Mouse (Mus musculus): ENCODE results near the gene Mfsd13b. TPM values are rescaled to one million over a fixed set of nuclear protein-coding genes. Genes with fewer than 3 reads are reported as not detected.
"Not testable (repeated sequence)": the region's sequence is repeated elsewhere in the genome, so short reads cannot be mapped to it uniquely, and the experiment has no call there.

Gene Mfsd13b
- polyA plus RNA-seq, 2 experiments: 0.04 TPM; not detected in 1

DNA sequence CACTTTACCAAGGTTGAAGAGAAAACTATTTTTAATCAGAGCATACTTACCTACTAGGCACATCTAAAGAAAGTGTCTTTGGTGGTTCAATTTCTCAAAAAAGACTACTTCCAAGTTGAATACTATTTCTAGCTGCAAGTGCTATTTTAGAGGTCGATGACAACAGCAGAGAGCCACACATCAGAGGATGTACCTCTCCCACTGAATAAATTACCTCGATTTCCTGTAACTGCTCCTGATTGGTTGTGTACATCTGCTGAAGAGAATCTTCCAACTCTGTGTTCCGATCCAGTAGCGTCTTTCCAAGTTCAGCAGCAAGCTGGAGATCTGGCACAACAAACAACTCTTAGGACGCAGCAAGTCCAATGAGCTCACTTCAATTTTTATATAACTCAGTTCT, 12.2 kb upstream of the Mfsd13b start:
- Histone ChIP-seq H3K4me2 (ENCODE audit: low read depth) (peak overlapping the region; percentile 81), H3K9me3 (ENCODE audit: control insufficient read depth, low read length) (no peaks in the 10 kb centered on the region), H3K9ac (replicated peaks) (no peak overlapping the region), H3K27me3 (ENCODE audit: control insufficient read depth, insufficient read depth, low read length) (no peaks in the 10 kb centered on the region), H3K4me3 (ENCODE audit: insufficient read depth in 1 of 2, low read depth in 2 of 2, low read length in 2 of 2) (no peak overlapping the region), H3K4me1 (replicated peaks; ENCODE audit: control insufficient read depth in 2 of 2, insufficient read depth in 2 of 2, low read length in 1 of 2) (peaks cover 54 to 57% of the 10 kb centered on the region in 2 experiments), H3K36me3 (replicated peaks; ENCODE audit: control insufficient read depth, insufficient read depth, low read depth) (peaks cover 43% of the 10 kb centered on the region), H3K27ac (peak overlapping the region; percentile 90)
- DNase-seq (ENCODE audit: low read depth in 3 of 3, low spot score in 3 of 3): no peak
- TF ChIP-seq EP300 (IDR thresholded peaks at IDR 0.05; ENCODE audit: low read depth) (no peak), CTCF (IDR thresholded peaks at IDR 0.05; ENCODE audit: low read depth) (no peak)
- WGBS (ENCODE audit: insufficient replicate concordance): 80% methylated on average over 5 of the region's 5 CpGs
- no peak for ATAC-seq (ENCODE audit: insufficient read depth)

DNA sequence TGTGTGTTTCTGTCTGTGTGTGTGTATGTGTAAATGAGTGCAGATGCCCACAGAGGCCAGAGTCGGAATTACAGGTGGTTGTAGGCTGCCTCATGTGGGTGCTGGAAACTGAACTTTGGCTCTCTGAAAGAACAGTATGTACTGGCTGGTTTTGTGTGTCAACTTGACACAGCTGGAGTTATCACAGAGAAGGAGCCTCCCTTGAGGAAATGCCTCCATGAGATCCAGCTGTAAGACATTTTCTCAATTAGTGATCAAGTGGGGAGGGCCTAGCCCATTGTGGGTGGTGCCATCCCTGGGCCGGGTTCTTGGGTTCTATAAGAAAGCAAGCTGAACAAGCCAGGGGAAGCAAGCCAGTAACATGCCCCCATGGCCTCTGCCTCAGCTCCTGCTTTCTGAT, 9.8 kb upstream of the Mfsd13b start:
- 59% methylated on average over 2 of the region's 2 CpGs for WGBS (ENCODE audit: insufficient replicate concordance)
- H3K9ac ChIP-seq (replicated peaks); H3K9me3 ChIP-seq (ENCODE audit: control insufficient read depth, low read length); H3K27me3 ChIP-seq (ENCODE audit: control insufficient read depth, insufficient read depth, low read length); H3K4me3 ChIP-seq (ENCODE audit: insufficient read depth in 1 of 2, low read depth in 2 of 2, low read length in 2 of 2); ATAC-seq (ENCODE audit: insufficient read depth); DNase-seq (ENCODE audit: low read depth in 3 of 3, low spot score in 3 of 3); H3K4me2 ChIP-seq (ENCODE audit: low read depth): not testable (repeated sequence)
- Histone ChIP-seq H3K4me1 (replicated peaks; ENCODE audit: control insufficient read depth in 2 of 2, insufficient read depth in 2 of 2, low read length in 1 of 2) (peaks cover 63 to 65% of the 10 kb centered on the region in 2 experiments), H3K27ac (peak overlapping the region; percentile 31; the same call in 1 of the 2 replicates), H3K36me3 (replicated peaks; ENCODE audit: control insufficient read depth, insufficient read depth, low read depth) (peaks cover 25% of the 10 kb centered on the region)

DNA sequence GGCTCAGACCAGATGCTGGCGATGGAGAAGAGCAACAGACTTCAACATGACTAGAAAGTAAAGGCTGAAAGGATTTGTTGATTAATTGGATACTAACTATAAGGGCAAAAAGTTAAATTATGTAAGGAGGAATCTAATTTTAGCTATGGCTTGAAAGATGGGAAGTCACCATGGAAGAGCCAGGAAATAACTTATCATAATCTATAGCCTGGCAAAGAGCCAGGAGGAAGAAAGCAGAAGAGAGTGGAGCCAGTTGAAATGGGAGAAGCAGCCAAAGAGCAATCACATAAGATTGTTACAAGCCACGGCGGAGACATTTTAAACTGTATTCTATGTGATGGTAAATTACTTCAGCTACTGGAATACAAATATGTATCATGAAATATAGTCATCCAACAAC, 8.3 kb upstream of the Mfsd13b start:
- no peak for DNase-seq (ENCODE audit: low read depth in 3 of 3, low spot score in 3 of 3)
- ATAC-seq (ENCODE audit: insufficient read depth): no peak
- TF ChIP-seq EP300 (IDR thresholded peaks at IDR 0.05; ENCODE audit: low read depth) (no peak), CTCF (IDR thresholded peaks at IDR 0.05; ENCODE audit: low read depth) (no peak)
- H3K27ac ChIP-seq: no peak overlapping the region
- H3K4me1 ChIP-seq (replicated peaks; ENCODE audit: control insufficient read depth in 2 of 2, insufficient read depth in 2 of 2, low read length in 1 of 2): peaks cover 63 to 70% of the 10 kb centered on the region in 2 experiments
- H3K27me3 ChIP-seq (ENCODE audit: control insufficient read depth, insufficient read depth, low read length): no peaks in the 10 kb centered on the region
- WGBS (ENCODE audit: insufficient replicate concordance): 92% methylated on average over 3 of the region's 3 CpGs
- no peak overlapping the region for H3K4me3 ChIP-seq (ENCODE audit: insufficient read depth in 1 of 2, low read depth in 2 of 2, low read length in 2 of 2)
- H3K4me2 ChIP-seq (ENCODE audit: low read depth): no peak overlapping the region
- H3K36me3 ChIP-seq (replicated peaks; ENCODE audit: control insufficient read depth, insufficient read depth, low read depth): peaks cover 18% of the 10 kb centered on the region
- no peak overlapping the region for H3K9ac ChIP-seq (replicated peaks)
- H3K9me3 ChIP-seq (ENCODE audit: control insufficient read depth, low read length): no peaks in the 10 kb centered on the region

DNA sequence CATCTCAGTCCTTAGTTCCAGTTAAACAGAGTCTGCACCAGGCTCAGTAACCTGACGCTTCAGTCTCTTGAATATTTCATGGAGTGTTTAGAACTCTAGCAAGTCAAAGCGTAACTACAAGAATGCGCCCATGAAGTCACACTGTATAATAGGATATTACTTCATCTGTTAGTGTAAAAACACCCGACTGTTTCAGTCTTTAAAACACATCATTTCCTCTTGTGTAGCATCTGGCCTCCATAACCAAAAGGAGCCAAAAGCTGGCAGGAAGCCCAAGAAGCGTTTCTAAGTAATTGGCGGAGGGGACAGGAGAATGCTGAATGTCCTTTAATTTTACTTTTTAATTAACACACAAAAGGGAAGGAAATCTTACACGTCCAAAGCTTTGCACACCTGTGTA, 5.2 kb upstream of the Mfsd13b start:
- Histone ChIP-seq H3K4me3 (ENCODE audit: insufficient read depth in 1 of 2, low read depth in 2 of 2, low read length in 2 of 2) (no peak overlapping the region), H3K4me2 (ENCODE audit: low read depth) (peak overlapping the region; percentile 97), H3K27me3 (ENCODE audit: control insufficient read depth, insufficient read depth, low read length) (no peaks in the 10 kb centered on the region), H3K9me3 (ENCODE audit: control insufficient read depth, low read length) (no peaks in the 10 kb centered on the region), H3K4me1 (replicated peaks; ENCODE audit: control insufficient read depth in 2 of 2, insufficient read depth in 2 of 2, low read length in 1 of 2) (peaks cover 44 to 54% of the 10 kb centered on the region in 2 experiments), H3K36me3 (replicated peaks; ENCODE audit: control insufficient read depth, insufficient read depth, low read depth) (peaks cover 9% of the 10 kb centered on the region), H3K9ac (replicated peaks) (no peak overlapping the region), H3K27ac (peak overlapping the region; percentile 46)
- no peak for DNase-seq (ENCODE audit: low read depth in 3 of 3, low spot score in 3 of 3)
- TF ChIP-seq EP300 (IDR thresholded peaks at IDR 0.05; ENCODE audit: low read depth) (no peak), CTCF (IDR thresholded peaks at IDR 0.05; ENCODE audit: low read depth) (no peak)
- ATAC-seq (ENCODE audit: insufficient read depth): no peak
- WGBS (ENCODE audit: insufficient replicate concordance): 76% methylated on average over 7 of the region's 7 CpGs

DNA sequence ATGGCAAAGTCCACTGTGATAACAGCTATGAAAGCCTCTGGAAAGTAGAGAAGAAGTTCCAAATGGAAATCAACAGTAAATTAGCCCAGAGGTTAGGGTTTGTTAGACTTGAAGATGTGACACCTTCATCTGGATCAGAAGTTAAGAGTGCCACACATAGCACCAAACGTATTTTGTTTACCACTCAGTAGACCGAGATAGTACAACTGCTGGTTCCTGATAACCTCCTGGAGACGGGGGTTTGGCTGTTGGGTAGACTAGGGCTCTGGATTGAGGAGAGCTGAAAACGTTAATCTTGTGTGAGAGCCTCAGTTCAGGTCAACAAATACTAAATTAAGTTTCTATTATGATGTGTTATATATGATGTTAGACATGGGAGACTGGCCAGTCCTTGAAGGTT, 2.3 kb upstream of the Mfsd13b start:
- Histone ChIP-seq H3K4me3 (ENCODE audit: insufficient read depth in 1 of 2, low read depth in 2 of 2, low read length in 2 of 2) (peak overlapping the region; percentile 53 to 77), H3K27me3 (ENCODE audit: control insufficient read depth, insufficient read depth, low read length) (no peaks in the 10 kb centered on the region), H3K9me3 (ENCODE audit: control insufficient read depth, low read length) (no peaks in the 10 kb centered on the region), H3K27ac (peak overlapping the region; percentile 99), H3K4me1 (replicated peaks; ENCODE audit: control insufficient read depth in 2 of 2, insufficient read depth in 2 of 2, low read length in 1 of 2) (peaks cover 31 to 35% of the 10 kb centered on the region in 2 experiments), H3K4me2 (ENCODE audit: low read depth) (peak overlapping the region; percentile 97), H3K9ac (replicated peaks) (peak overlapping the region; percentile 93), H3K36me3 (replicated peaks; ENCODE audit: control insufficient read depth, insufficient read depth, low read depth) (peaks cover 9% of the 10 kb centered on the region)
- peak; percentile 72 for ATAC-seq (ENCODE audit: insufficient read depth)
- 10% methylated on average over 4 of the region's 4 CpGs for WGBS (ENCODE audit: insufficient replicate concordance)
- peak; percentile 95 for TF ChIP-seq EP300 (IDR thresholded peaks at IDR 0.05; ENCODE audit: low read depth)
- TF ChIP-seq CTCF (IDR thresholded peaks at IDR 0.05; ENCODE audit: low read depth): no peak
- peak; percentile 84 to 89 (median 88) for DNase-seq (ENCODE audit: low read depth in 3 of 3, low spot score in 3 of 3)

Data from liver, embryonic 14.5 days (tissue).